Mouse (Mus musculus): Measurements from ENCODE around the gene Btbd35f5. TPM values are rescaled to one million over a fixed set of nuclear protein-coding genes. Genes with fewer than 3 reads are reported as not detected.

Gene Btbd35f5
- polyA plus RNA-seq (2014; fragmentation: Illumina TruSeq; extraction: RNeasy Lipid Tissue Mini Kit (QIAGEN cat#74804); ENCODE audit: low read depth, low replicate concordance): not detected

DNA sequence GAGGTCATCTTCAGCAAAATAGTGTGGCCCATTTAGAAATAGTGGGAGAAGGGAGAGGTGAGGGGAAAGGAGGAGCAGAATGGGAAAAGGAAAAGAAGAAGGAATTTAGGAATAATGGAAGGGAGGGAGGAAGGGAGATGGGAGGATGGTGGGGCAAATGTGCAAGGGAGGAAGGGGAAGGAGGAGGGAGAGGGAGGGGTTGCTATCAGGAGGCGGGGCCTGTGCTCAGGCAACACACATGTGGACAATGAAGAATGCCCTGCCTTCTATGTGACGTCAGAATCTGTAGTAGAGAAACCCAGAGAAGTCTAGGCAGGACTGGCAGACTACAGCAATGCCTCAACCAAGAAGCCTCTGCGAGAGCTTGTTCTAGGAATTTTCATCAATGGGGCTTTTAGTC lies at the start of gene Btbd35f5:
Gene Btbd35f5 (plus strand): TSS at position 301 of the 400 bp plus-strand sequence.

DNA sequence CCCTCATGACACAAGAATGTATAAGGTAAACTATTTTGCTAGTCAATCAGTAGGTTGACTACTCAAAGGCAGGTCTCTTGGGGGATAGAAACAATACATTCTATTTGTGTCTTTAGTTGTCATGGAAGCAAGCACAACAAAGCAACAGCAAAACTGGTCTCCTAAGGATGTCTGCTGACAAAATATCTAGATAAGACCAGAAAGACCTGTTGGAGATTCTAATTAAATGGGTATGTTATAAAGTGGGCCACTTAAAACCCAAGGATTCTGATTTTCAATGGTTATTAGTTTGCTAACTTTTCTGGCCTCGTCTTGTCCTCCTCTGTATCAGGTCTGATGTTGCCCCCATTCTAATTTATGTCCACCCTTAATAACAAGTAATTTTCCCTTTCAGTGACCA lies 32.2 kb upstream of the Btbd35f5 start, which contains the start of gene Gm21789:
Gene Gm21789 (plus strand): TSS at position 301 of the 400 bp plus-strand sequence.

Other genes with a start within 250 kb of the Btbd35f5 start
- gene Btbd35f21, start 247.8 kb upstream of the Btbd35f5 start, polyA plus RNA-seq (2014; fragmentation: Illumina TruSeq; extraction: RNeasy Lipid Tissue Mini Kit (QIAGEN cat#74804); ENCODE audit: low read depth, low replicate concordance): not detected
- gene Btbd35f30, start 79.3 kb upstream of the Btbd35f5 start, polyA plus RNA-seq (2014; fragmentation: Illumina TruSeq; extraction: RNeasy Lipid Tissue Mini Kit (QIAGEN cat#74804); ENCODE audit: low read depth, low replicate concordance): not detected
- not detected for gene Gm21789, start 32.1 kb upstream of the Btbd35f5 start, polyA plus RNA-seq (2014; fragmentation: Illumina TruSeq; extraction: RNeasy Lipid Tissue Mini Kit (QIAGEN cat#74804); ENCODE audit: low read depth, low replicate concordance)